Mouse (Mus musculus): ENCODE results near the gene Ski. TPM values are rescaled to one million over a fixed set of nuclear protein-coding genes. Genes with fewer than 3 reads are reported as not detected.

Gene Ski
- polyA plus RNA-seq, 1 experiment from 2014 or later = 14.3 TPM

GRCm38 (mm10) chr4:155239494-155239893 is 17.1 kb upstream of the Ski start:
- 62% methylated on average over 6 of the region's 6 CpGs for WGBS
- Histone ChIP-seq H3K4me2 (ENCODE audit: low read length) (no peak overlapping the region), H3K9ac (replicated peaks; ENCODE audit: low read length) (no peak overlapping the region), H3K27ac (replicated peaks; ENCODE audit: low read depth, low read length) (no peak overlapping the region), H3K27me3 (ENCODE audit: control insufficient read depth, insufficient read depth, low read length) (no peaks in the 10 kb centered on the region), H3K4me3 (replicated peaks; ENCODE audit: low read depth, low read length) (no peak overlapping the region), H3K4me1 (ENCODE audit: control insufficient read depth, insufficient read depth, low read length) (peaks cover 16% of the 10 kb centered on the region), H3K9me3 (ENCODE audit: control insufficient read depth, low read length) (no peaks in the 10 kb centered on the region), H3K36me3 (ENCODE audit: control insufficient read depth, insufficient read depth, low read length) (no peaks in the 10 kb centered on the region)
- no peak for DNase-seq
- no peak for ATAC-seq (ENCODE audit: low FRiP score, low TSS enrichment)

- no peaks in the 10 kb centered on the region for H3K27me3 ChIP-seq (ENCODE audit: control insufficient read depth, insufficient read depth, low read length)
- no peaks in the 10 kb centered on the region for H3K36me3 ChIP-seq (ENCODE audit: control insufficient read depth, insufficient read depth, low read length)
- 79% methylated on average over 5 of the region's 5 CpGs for WGBS
- no peaks in the 10 kb centered on the region for H3K9me3 ChIP-seq (ENCODE audit: control insufficient read depth, low read length)
- no peak overlapping the region for H3K9ac ChIP-seq (replicated peaks; ENCODE audit: low read length)
- H3K4me3 ChIP-seq (replicated peaks; ENCODE audit: low read depth, low read length) = no peak overlapping the region
- no peak for DNase-seq
- ATAC-seq (ENCODE audit: low FRiP score, low TSS enrichment) = no peak
- H3K4me1 ChIP-seq (ENCODE audit: control insufficient read depth, insufficient read depth, low read length) = peaks cover 23% of the 10 kb centered on the region
- H3K4me2 ChIP-seq (ENCODE audit: low read length) = no peak overlapping the region
- H3K27ac ChIP-seq (replicated peaks; ENCODE audit: low read depth, low read length) = no peak overlapping the region
Observed at GRCm38 (mm10) chr4:155238276-155238675, 15.9 kb upstream of the Ski start.

GRCm38 (mm10) chr4:155236737-155237385 is 14.5 kb upstream of the Ski start:
- no peak overlapping the region for H3K4me3 ChIP-seq (replicated peaks; ENCODE audit: low read depth, low read length)
- DNase-seq (no peak), ATAC-seq (ENCODE audit: low FRiP score, low TSS enrichment) (no peak)
- no peak overlapping the region for H3K9ac ChIP-seq (replicated peaks; ENCODE audit: low read length)
- 76% methylated on average over 12 of the region's 12 CpGs for WGBS
- H3K4me1 ChIP-seq (ENCODE audit: control insufficient read depth, insufficient read depth, low read length) = peaks cover 23% of the 10 kb centered on the region
- no peaks in the 10 kb centered on the region for H3K27me3 ChIP-seq (ENCODE audit: control insufficient read depth, insufficient read depth, low read length)
- H3K36me3 ChIP-seq (ENCODE audit: control insufficient read depth, insufficient read depth, low read length) = no peaks in the 10 kb centered on the region
- H3K27ac ChIP-seq (replicated peaks; ENCODE audit: low read depth, low read length) = peak overlapping the region; percentile 86; the same call in 1 of the 2 replicates
- no peak overlapping the region for H3K4me2 ChIP-seq (ENCODE audit: low read length)
- no peaks in the 10 kb centered on the region for H3K9me3 ChIP-seq (ENCODE audit: control insufficient read depth, low read length)

GRCm38 (mm10) chr4:155235311-155236119 is 13.1 kb upstream of the Ski start:
- peak overlapping the region; percentile 86 for H3K27ac ChIP-seq (replicated peaks; ENCODE audit: low read depth, low read length)
- H3K36me3 ChIP-seq (ENCODE audit: control insufficient read depth, insufficient read depth, low read length) = no peaks in the 10 kb centered on the region
- 14% methylated on average over 18 of the region's 18 CpGs for WGBS
- ATAC-seq (ENCODE audit: low FRiP score, low TSS enrichment) = peak; percentile 80
- peaks cover 23% of the 10 kb centered on the region for H3K4me1 ChIP-seq (ENCODE audit: control insufficient read depth, insufficient read depth, low read length)
- DNase-seq = peak; percentile 89
- peak overlapping the region; percentile 41 for H3K4me2 ChIP-seq (ENCODE audit: low read length)
- peak overlapping the region; percentile 47 for H3K9ac ChIP-seq (replicated peaks; ENCODE audit: low read length)
- no peaks in the 10 kb centered on the region for H3K27me3 ChIP-seq (ENCODE audit: control insufficient read depth, insufficient read depth, low read length)
- no peak overlapping the region for H3K4me3 ChIP-seq (replicated peaks; ENCODE audit: low read depth, low read length)
- no peaks in the 10 kb centered on the region for H3K9me3 ChIP-seq (ENCODE audit: control insufficient read depth, low read length)

- peak overlapping the region; percentile 86 for H3K27ac ChIP-seq (replicated peaks; ENCODE audit: low read depth, low read length)
- peak overlapping the region; percentile 47; the same call in 1 of the 2 replicates for H3K9ac ChIP-seq (replicated peaks; ENCODE audit: low read length)
- DNase-seq (no peak), ATAC-seq (ENCODE audit: low FRiP score, low TSS enrichment) (0 out of 2 replicates have a peak, but pooled peaks have one; percentile 2)
- H3K4me2 ChIP-seq (ENCODE audit: low read length) = peak overlapping the region; percentile 41
- no peaks in the 10 kb centered on the region for H3K9me3 ChIP-seq (ENCODE audit: control insufficient read depth, low read length)
- H3K4me3 ChIP-seq (replicated peaks; ENCODE audit: low read depth, low read length) = no peak overlapping the region
- H3K36me3 ChIP-seq (ENCODE audit: control insufficient read depth, insufficient read depth, low read length) = no peaks in the 10 kb centered on the region
- H3K4me1 ChIP-seq (ENCODE audit: control insufficient read depth, insufficient read depth, low read length) = peaks cover 23% of the 10 kb centered on the region
- no peaks in the 10 kb centered on the region for H3K27me3 ChIP-seq (ENCODE audit: control insufficient read depth, insufficient read depth, low read length)
- 72% methylated on average over 8 of the region's 8 CpGs for WGBS
Observed at GRCm38 (mm10) chr4:155234371-155235310, 12.2 kb upstream of the Ski start.

GRCm38 (mm10) chr4:155233878-155234277 is 11.5 kb upstream of the Ski start:
- H3K36me3 ChIP-seq (ENCODE audit: control insufficient read depth, insufficient read depth, low read length) = no peaks in the 10 kb centered on the region
- no peak for ATAC-seq (ENCODE audit: low FRiP score, low TSS enrichment)

GRCm38 (mm10) chr4:155228461-155228860 is 6.1 kb upstream of the Ski start:
- H3K4me2 ChIP-seq (ENCODE audit: low read length) = no peak overlapping the region
- ATAC-seq (ENCODE audit: low FRiP score, low TSS enrichment) (no peak), DNase-seq (no peak)
- H3K36me3 ChIP-seq (ENCODE audit: control insufficient read depth, insufficient read depth, low read length) = no peaks in the 10 kb centered on the region
- H3K9me3 ChIP-seq (ENCODE audit: control insufficient read depth, low read length) = no peaks in the 10 kb centered on the region
- no peaks in the 10 kb centered on the region for H3K27me3 ChIP-seq (ENCODE audit: control insufficient read depth, insufficient read depth, low read length)
- no peak overlapping the region for H3K27ac ChIP-seq (replicated peaks; ENCODE audit: low read depth, low read length)
- WGBS = 87% methylated on average over 5 of the region's 5 CpGs
- H3K9ac ChIP-seq (replicated peaks; ENCODE audit: low read length) = no peak overlapping the region
- peaks cover 4% of the 10 kb centered on the region; the same call in 1 of the 2 replicates for H3K4me1 ChIP-seq (ENCODE audit: control insufficient read depth, insufficient read depth, low read length)
- no peak overlapping the region for H3K4me3 ChIP-seq (replicated peaks; ENCODE audit: low read depth, low read length)

More at GRCm38 (mm10) chr4:155233878-155234277, 11.5 kb upstream of the Ski start:
- H3K27ac ChIP-seq (replicated peaks; ENCODE audit: low read depth, low read length) = peak overlapping the region; percentile 86
- H3K27me3 ChIP-seq (ENCODE audit: control insufficient read depth, insufficient read depth, low read length) = no peaks in the 10 kb centered on the region
- no peaks in the 10 kb centered on the region for H3K9me3 ChIP-seq (ENCODE audit: control insufficient read depth, low read length)
- peak overlapping the region; percentile 36; the same call in 1 of the 2 replicates for H3K9ac ChIP-seq (replicated peaks; ENCODE audit: low read length)
- 28% methylated on average over 10 of the region's 10 CpGs for WGBS
- H3K4me3 ChIP-seq (replicated peaks; ENCODE audit: low read depth, low read length) = no peak overlapping the region
- H3K4me2 ChIP-seq (ENCODE audit: low read length) = no peak overlapping the region
- peak; percentile 43 for DNase-seq
- peaks cover 23% of the 10 kb centered on the region for H3K4me1 ChIP-seq (ENCODE audit: control insufficient read depth, insufficient read depth, low read length)

- H3K36me3 ChIP-seq (ENCODE audit: control insufficient read depth, insufficient read depth, low read length) = no peaks in the 10 kb centered on the region
- DNase-seq (no peak), ATAC-seq (ENCODE audit: low FRiP score, low TSS enrichment) (no peak)
- no peak overlapping the region for H3K9ac ChIP-seq (replicated peaks; ENCODE audit: low read length)
- H3K4me2 ChIP-seq (ENCODE audit: low read length) = no peak overlapping the region
- H3K4me1 ChIP-seq (ENCODE audit: control insufficient read depth, insufficient read depth, low read length) = 0 out of 2 replicates have a peak, but pooled peaks cover 4% of the 10 kb centered on the region
- H3K4me3 ChIP-seq (replicated peaks; ENCODE audit: low read depth, low read length) = no peak overlapping the region
- H3K27me3 ChIP-seq (ENCODE audit: control insufficient read depth, insufficient read depth, low read length) = no peaks in the 10 kb centered on the region
- no peak overlapping the region for H3K27ac ChIP-seq (replicated peaks; ENCODE audit: low read depth, low read length)
- no peaks in the 10 kb centered on the region for H3K9me3 ChIP-seq (ENCODE audit: control insufficient read depth, low read length)
- 88% methylated on average over 4 of the region's 4 CpGs for WGBS
Observed at GRCm38 (mm10) chr4:155227986-155228385, 5.6 kb upstream of the Ski start.
